Mouse (Mus musculus) kidney, adult 2 months (tissue): ENCODE measurements around the gene Naa10.

ENCODE experiments used
- CTCF ChIP-seq: fragments of 200-500 bp; conservative IDR thresholded peaks from 2 replicates; pipeline ENCODE4 v1.5.1; 2011; ENCODE audit warnings: low read depth, mild to moderate bottlenecking, control low read depth, low read length, moderate library complexity, mixed read lengths; ENCODE audit not compliant: insufficient read depth, insufficient read length
- POLR2A ChIP-seq: fragments of 200-500 bp; IDR thresholded peaks from one replicate; pipeline ENCODE4 v1.6.1; 2011; ENCODE audit warnings: low read depth, low read length, control low read depth

GRCm38 (mm10) chrX:73969167-73969566 lies 47.4 kb upstream of the Naa10 start:
- TF ChIP-seq CTCF: no peak
- TF ChIP-seq POLR2A: no peak
